In genomic region chr12:40582059-40582458, GRCm38 (mm10) we compare ENCODE assay signal across 23 mouse cellular contexts.
DNase-seq lines count a peak whose midpoint lies in the region; ATAC-seq and TF ChIP-seq lines count a peak whose summit lies in the region.
"Had no signal": no experiment of that assay in that cellular context is flagged by ENCODE, and none has a peak within 500 bp of the region (broad histone marks: within the 10 kb centered on the region; RNA-seq: fewer than 3 reads in every experiment).

No protein-coding gene starts in this region.

- no peak for TF ChIP-seq CTCF in liver, adult 2 months (IDR thresholded peaks at IDR 0.05; ENCODE audit: low read depth, low read length)
- TF ChIP-seq CTCF in C2C12 (IDR thresholded peaks at IDR 0.05; ENCODE audit: control insufficient read depth, insufficient read depth, insufficient read length), result no peak

- no peak for TF ChIP-seq POLR2A in liver, adult 2 months (IDR thresholded peaks at IDR 0.05; ENCODE audit: extremely low read depth, insufficient read depth, low read length)
- no peak for TF ChIP-seq POLR2A in myocyte (IDR thresholded peaks at IDR 0.05; ENCODE audit: insufficient read length, low read depth)

- no peak overlapping the region for H3K27ac ChIP-seq in liver, adult 2 months (replicated peaks; ENCODE audit: insufficient read depth, low read depth, low read length)
- H3K27ac ChIP-seq in liver, embryonic 11.5 days (ENCODE audit: low read depth, low read length), result no peak overlapping the region
- H3K27ac ChIP-seq: embryonic facial prominence, embryonic 10.5 days; embryonic facial prominence, embryonic 12.5 days; forebrain, embryonic 13.5 days; forebrain, embryonic 15.5 days had no signal

- no peaks in the 10 kb centered on the region for H3K9me3 ChIP-seq in liver, embryonic 11.5 days (ENCODE audit: control insufficient read depth, low read length)
- H3K9me3 ChIP-seq: embryonic facial prominence, embryonic 10.5 days; embryonic facial prominence, embryonic 12.5 days; forebrain, embryonic 13.5 days; forebrain, embryonic 15.5 days; G1E had no signal

- H3K27me3 ChIP-seq in liver, adult 2 months (ENCODE audit: control insufficient read depth, insufficient read depth, low read length), result no peaks in the 10 kb centered on the region
- no peaks in the 10 kb centered on the region for H3K27me3 ChIP-seq in liver, embryonic 11.5 days (replicated peaks; ENCODE audit: control insufficient read depth, insufficient read depth, low read length)
- no peaks in the 10 kb centered on the region for H3K27me3 ChIP-seq in C2C12 (ENCODE audit: control insufficient read depth, insufficient read depth, insufficient read length)
- no peaks in the 10 kb centered on the region for H3K27me3 ChIP-seq in myocyte (ENCODE audit: control insufficient read depth, insufficient read depth, insufficient read length)
- H3K27me3 ChIP-seq: CH12.LX; embryonic facial prominence, embryonic 12.5 days; forebrain, embryonic 13.5 days; forebrain, embryonic 15.5 days; Patski had no signal

- H3K4me1 ChIP-seq in liver, adult 2 months (ENCODE audit: control insufficient read depth, insufficient read depth, low read length), result peaks cover 4% of the 10 kb centered on the region; the same call in 1 of the 2 replicates
- H3K4me1 ChIP-seq in liver, embryonic 11.5 days (replicated peaks; ENCODE audit: control insufficient read depth, insufficient read depth, low read length), result no peaks in the 10 kb centered on the region
- H3K4me1 ChIP-seq: forebrain, embryonic 13.5 days; forebrain, embryonic 15.5 days had no signal

- H3K9ac ChIP-seq in liver, adult 2 months (ENCODE audit: low read depth, low read length), result no peak overlapping the region
- H3K9ac ChIP-seq in liver, embryonic 11.5 days (ENCODE audit: low read depth, low read length), result no peak overlapping the region
- H3K9ac ChIP-seq: embryonic facial prominence, embryonic 12.5 days; forebrain, embryonic 13.5 days; forebrain, embryonic 15.5 days; forebrain, postnatal 0 days had no signal

- H3K79me2 ChIP-seq in liver, adult 2 months (ENCODE audit: control insufficient read depth, insufficient read depth, low read length), result peaks cover 21% of the 10 kb centered on the region
- H3K79me2 ChIP-seq in C2C12 (ENCODE audit: control insufficient read depth, insufficient read depth) (no peaks in the 10 kb centered on the region), myocyte (ENCODE audit: control insufficient read depth, insufficient read depth) (no peaks in the 10 kb centered on the region)

- DNase-seq in liver, adult 2 months (ENCODE audit: extremely low read depth, low read depth, low spot score), result peak; percentile 43
- no peak for DNase-seq in liver, embryonic 11.5 days (ENCODE audit: low spot score)
- DNase-seq in urinary bladder, adult 18-20 months (ENCODE audit: low spot score in 2 of 2), result no peak
- DNase-seq: adrenal gland, adult 8-10 months; adrenal gland, postnatal 14 days; adrenal gland, postnatal 36 days; cerebellum, adult 11-12 months; cerebellum, adult 2 months; cerebellum, adult 9-10 months; cerebellum, postnatal 10 days; cerebellum, postnatal 25 days; forebrain, postnatal 0 days had no signal

- 77% methylated on average over 5 of the region's 5 CpGs for WGBS in liver, adult 2 months
- WGBS in liver, embryonic 11.5 days, result 82% methylated on average over 5 of the region's 5 CpGs

- H3K79me3 ChIP-seq in C2C12 (ENCODE audit: low read depth), result no peaks in the 10 kb centered on the region

- H3K4me3 ChIP-seq in liver, adult 2 months (ENCODE audit: insufficient read depth, low read depth, low read length), result no peak overlapping the region
- no peak overlapping the region for H3K4me3 ChIP-seq in liver, embryonic 11.5 days (ENCODE audit: low read depth, low read length)
- H3K4me3 ChIP-seq in C2C12 (ENCODE audit: insufficient read depth, poor library complexity, severe bottlenecking) (no peak overlapping the region), myocyte (no peak overlapping the region)
- H3K4me3 ChIP-seq: embryonic facial prominence, embryonic 10.5 days; embryonic facial prominence, embryonic 12.5 days; forebrain, embryonic 13.5 days; forebrain, embryonic 15.5 days had no signal

- ATAC-seq in liver, embryonic 11.5 days (replicated peaks; ENCODE audit: low FRiP score), result no peak
- ATAC-seq: activated CD4-positive, CD25-positive, alpha-beta regulatory T cell, adult 4 months; CD4-positive, CD25-positive, alpha-beta regulatory T cell, adult 4 months; forebrain, embryonic 13.5 days; forebrain, embryonic 15.5 days; forebrain, postnatal 0 days; Patski had no signal

- H3K4me2 ChIP-seq in liver, embryonic 11.5 days, result no peak overlapping the region
- no peak overlapping the region for H3K4me2 ChIP-seq in myocyte (ENCODE audit: low read depth)
- H3K4me2 ChIP-seq: embryonic facial prominence, embryonic 12.5 days; forebrain, embryonic 13.5 days; forebrain, embryonic 15.5 days had no signal

- H3ac ChIP-seq in C2C12 (ENCODE audit: control insufficient read depth, insufficient read length, low read depth), result no peak overlapping the region
- H3ac ChIP-seq in myocyte (ENCODE audit: control insufficient read depth, insufficient read length), result no peak overlapping the region

- no peaks in the 10 kb centered on the region for H3K36me3 ChIP-seq in liver, adult 2 months (ENCODE audit: control insufficient read depth, insufficient read depth, low read length)
- no peaks in the 10 kb centered on the region for H3K36me3 ChIP-seq in liver, embryonic 11.5 days (ENCODE audit: control insufficient read depth, insufficient read depth, low read length)
- H3K36me3 ChIP-seq in C2C12 (ENCODE audit: control insufficient read depth, insufficient read depth) (no peaks in the 10 kb centered on the region), myocyte (ENCODE audit: control insufficient read depth, insufficient read depth) (no peaks in the 10 kb centered on the region)
- H3K36me3 ChIP-seq: embryonic facial prominence, embryonic 10.5 days; embryonic facial prominence, embryonic 12.5 days; forebrain, embryonic 15.5 days; G1E had no signal

TF ChIP-seq in C2C12, 6 proteins besides CTCF, POLR2A, EP300 and RAD21:
- TF ChIP-seq USF1 (IDR thresholded peaks at IDR 0.05; ENCODE audit: low read depth) (no peak), CEBPB (IDR thresholded peaks at IDR 0.05; ENCODE audit: low read depth) (peak; percentile 75), MAX (IDR thresholded peaks at IDR 0.05) (no peak), MYOG (IDR thresholded peaks at IDR 0.05; ENCODE audit: control insufficient read depth, extremely low read depth, insufficient read length) (no peak), MYOD1 (IDR thresholded peaks at IDR 0.05; ENCODE audit: control insufficient read depth, insufficient read length, low read depth) (no peak), FOSL1 (IDR thresholded peaks at IDR 0.05; ENCODE audit: insufficient read depth, low read length, poor library complexity, severe bottlenecking) (no peak)

TF ChIP-seq in myocyte, 11 proteins besides CTCF, POLR2A, EP300 and RAD21:
- TF ChIP-seq CEBPB (IDR thresholded peaks at IDR 0.05; ENCODE audit: insufficient read depth, poor library complexity, severe bottlenecking), result peak; percentile 75
- no peak for TF ChIP-seq MYOD1 (IDR thresholded peaks at IDR 0.05; ENCODE audit: control insufficient read depth in 1 of 3, insufficient read length in 2 of 3, low read depth in 2 of 3)
